Mouse (Mus musculus): ENCODE results near the gene Defb13. TPM values are rescaled to one million over a fixed set of nuclear protein-coding genes. Genes with fewer than 3 reads are reported as not detected.
A peak's percentile ranks its signal among the peaks of the same experiment; 100 is the strongest.

Gene Defb13
- polyA plus RNA-seq, 2 experiments = not detected

- Histone ChIP-seq H3K36me3 (replicated peaks; ENCODE audit: control insufficient read depth, insufficient read depth, low read depth) (no peaks in the 10 kb centered on the region), H3K9ac (replicated peaks) (no peak within 1 kb of the TSS), H3K4me2 (ENCODE audit: low read depth) (no peak within 1 kb of the TSS), H3K27ac (no peak within 1 kb of the TSS), H3K4me1 (replicated peaks; ENCODE audit: control insufficient read depth in 2 of 2, insufficient read depth in 2 of 2, low read length in 1 of 2) (no peaks in the 10 kb centered on the region), H3K27me3 (ENCODE audit: control insufficient read depth, insufficient read depth, low read length) (no peaks in the 10 kb centered on the region), H3K4me3 (ENCODE audit: insufficient read depth in 1 of 2, low read depth in 2 of 2, low read length in 2 of 2) (no peak within 1 kb of the TSS), H3K9me3 (ENCODE audit: control insufficient read depth, low read length) (no peaks in the 10 kb centered on the region)
- 63% methylated on average over 2 of the region's 2 CpGs for WGBS (ENCODE audit: insufficient replicate concordance)
- no peak for TF ChIP-seq EP300 (IDR thresholded peaks at IDR 0.05; ENCODE audit: low read depth)
- TF ChIP-seq CTCF (IDR thresholded peaks at IDR 0.05; ENCODE audit: low read depth) = no peak
- ATAC-seq (ENCODE audit: insufficient read depth) (no peak), DNase-seq (ENCODE audit: low read depth in 3 of 3, low spot score in 3 of 3) (no peak)
Observed at GRCm38 (mm10) chr8:21958414-21958813, 11.9 kb downstream of the Defb13 start, which contains the start of gene Fam90a1a. Gene Fam90a1a (plus strand): TSS chr8:21958714.

GRCm38 (mm10) chr8:21966646-21967045 is 20.1 kb downstream of the Defb13 start:
- Histone ChIP-seq H3K27me3 (ENCODE audit: control insufficient read depth, insufficient read depth, low read length) (no peaks in the 10 kb centered on the region), H3K36me3 (replicated peaks; ENCODE audit: control insufficient read depth, insufficient read depth, low read depth) (no peaks in the 10 kb centered on the region), H3K4me1 (replicated peaks; ENCODE audit: control insufficient read depth in 2 of 2, insufficient read depth in 2 of 2, low read length in 1 of 2) (no peaks in the 10 kb centered on the region), H3K4me3 (ENCODE audit: insufficient read depth in 1 of 2, low read depth in 2 of 2, low read length in 2 of 2) (no peak overlapping the region), H3K9ac (replicated peaks) (no peak overlapping the region), H3K4me2 (ENCODE audit: low read depth) (no peak overlapping the region), H3K27ac (no peak overlapping the region), H3K9me3 (ENCODE audit: control insufficient read depth, low read length) (no peaks in the 10 kb centered on the region)
- TF ChIP-seq CTCF (IDR thresholded peaks at IDR 0.05; ENCODE audit: low read depth) (no peak), EP300 (IDR thresholded peaks at IDR 0.05; ENCODE audit: low read depth) (no peak)
- WGBS (ENCODE audit: insufficient replicate concordance) = 44% methylated on average over 1 of the region's 1 CpGs
- DNase-seq (ENCODE audit: low read depth in 3 of 3, low spot score in 3 of 3) (no peak), ATAC-seq (ENCODE audit: insufficient read depth) (no peak)

- no peak for DNase-seq (ENCODE audit: low read depth in 3 of 3, low spot score in 3 of 3)
- Histone ChIP-seq H3K4me2 (ENCODE audit: low read depth) (no peak within 1 kb of the TSS), H3K4me3 (ENCODE audit: insufficient read depth in 1 of 2, low read depth in 2 of 2, low read length in 2 of 2) (no peak within 1 kb of the TSS), H3K36me3 (replicated peaks; ENCODE audit: control insufficient read depth, insufficient read depth, low read depth) (no peaks in the 10 kb centered on the region), H3K9ac (replicated peaks) (no peak within 1 kb of the TSS), H3K27ac (no peak within 1 kb of the TSS), H3K27me3 (ENCODE audit: control insufficient read depth, insufficient read depth, low read length) (no peaks in the 10 kb centered on the region), H3K4me1 (replicated peaks; ENCODE audit: control insufficient read depth in 2 of 2, insufficient read depth in 2 of 2, low read length in 1 of 2) (no peaks in the 10 kb centered on the region), H3K9me3 (ENCODE audit: control insufficient read depth, low read length) (no peaks in the 10 kb centered on the region)
- no peak for TF ChIP-seq CTCF (IDR thresholded peaks at IDR 0.05; ENCODE audit: low read depth)
- TF ChIP-seq EP300 (IDR thresholded peaks at IDR 0.05; ENCODE audit: low read depth) = no peak
- ATAC-seq (ENCODE audit: insufficient read depth) = no peak
- 66% methylated on average over 3 of the region's 3 CpGs for WGBS (ENCODE audit: insufficient replicate concordance)
Observed at GRCm38 (mm10) chr8:21969475-21969874, 22.9 kb downstream of the Defb13 start, which contains the start of gene Ccdc70. Gene Ccdc70 (plus strand): TSS chr8:21969775.

GRCm38 (mm10) chr8:21978193-21978592 is 31.6 kb downstream of the Defb13 start:
- 45% methylated on average over 4 of the region's 4 CpGs for WGBS (ENCODE audit: insufficient replicate concordance)
- no peaks in the 10 kb centered on the region for H3K4me1 ChIP-seq (replicated peaks; ENCODE audit: control insufficient read depth in 2 of 2, insufficient read depth in 2 of 2, low read length in 1 of 2)
- H3K4me3 ChIP-seq (ENCODE audit: insufficient read depth in 1 of 2, low read depth in 2 of 2, low read length in 2 of 2) = no peak overlapping the region
- no peaks in the 10 kb centered on the region for H3K36me3 ChIP-seq (replicated peaks; ENCODE audit: control insufficient read depth, insufficient read depth, low read depth)
- no peaks in the 10 kb centered on the region for H3K27me3 ChIP-seq (ENCODE audit: control insufficient read depth, insufficient read depth, low read length)
- no peak for DNase-seq (ENCODE audit: low read depth in 3 of 3, low spot score in 3 of 3)
- no peaks in the 10 kb centered on the region for H3K9me3 ChIP-seq (ENCODE audit: control insufficient read depth, low read length)
- H3K9ac ChIP-seq (replicated peaks) = no peak overlapping the region
- no peak for ATAC-seq (ENCODE audit: insufficient read depth)
- no peak overlapping the region for H3K27ac ChIP-seq
- TF ChIP-seq EP300 (IDR thresholded peaks at IDR 0.05; ENCODE audit: low read depth) (no peak), CTCF (IDR thresholded peaks at IDR 0.05; ENCODE audit: low read depth) (no peak)
- no peak overlapping the region for H3K4me2 ChIP-seq (ENCODE audit: low read depth)

GRCm38 (mm10) chr8:21981664-21982337 is 35.2 kb downstream of the Defb13 start:
- Histone ChIP-seq H3K9me3 (ENCODE audit: control insufficient read depth, low read length) (no peaks in the 10 kb centered on the region), H3K9ac (replicated peaks) (no peak overlapping the region), H3K4me3 (ENCODE audit: insufficient read depth in 1 of 2, low read depth in 2 of 2, low read length in 2 of 2) (no peak overlapping the region), H3K27me3 (ENCODE audit: control insufficient read depth, insufficient read depth, low read length) (no peaks in the 10 kb centered on the region), H3K27ac (no peak overlapping the region), H3K36me3 (replicated peaks; ENCODE audit: control insufficient read depth, insufficient read depth, low read depth) (no peaks in the 10 kb centered on the region), H3K4me2 (ENCODE audit: low read depth) (no peak overlapping the region), H3K4me1 (replicated peaks; ENCODE audit: control insufficient read depth in 2 of 2, insufficient read depth in 2 of 2, low read length in 1 of 2) (no peaks in the 10 kb centered on the region)
- no peak for DNase-seq (ENCODE audit: low read depth in 3 of 3, low spot score in 3 of 3)
- no peak for ATAC-seq (ENCODE audit: insufficient read depth)
- 56% methylated on average over 8 of the region's 8 CpGs for WGBS (ENCODE audit: insufficient replicate concordance)
- TF ChIP-seq CTCF (IDR thresholded peaks at IDR 0.05; ENCODE audit: low read depth) = peak; percentile 28; the same call in 1 of the 2 replicates
- no peak for TF ChIP-seq EP300 (IDR thresholded peaks at IDR 0.05; ENCODE audit: low read depth)
